Mouse (Mus musculus) urinary bladder, postnatal 25 days (tissue): ENCODE results near the gene Dnajb1.

Experiments used
- DNase-seq: peaks from one replicate; pipeline ENCODE4 v3.0.0; 2022; ENCODE audit warnings: low spot score

Gene Dnajb1

DNA sequence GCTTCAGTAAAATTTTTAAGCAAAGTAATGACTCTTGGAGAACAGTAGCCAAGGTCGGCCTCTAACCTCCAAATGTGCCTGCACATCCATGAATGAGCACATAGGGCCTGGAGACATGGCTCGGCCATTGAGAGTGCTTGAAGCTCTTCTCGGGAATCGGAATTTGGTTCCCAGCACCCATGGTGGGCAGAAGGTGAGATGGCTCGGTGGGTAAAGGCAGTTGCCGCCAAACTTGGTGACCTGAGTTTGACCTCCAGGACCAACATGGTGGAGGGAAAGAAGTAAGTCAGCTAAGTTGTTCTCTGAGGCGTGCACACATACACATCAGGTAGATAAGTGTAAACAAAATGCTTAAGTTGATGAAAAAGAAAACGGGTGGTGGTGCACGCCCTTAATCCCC, 48.0 kb downstream of the Dnajb1 start:
- DNase-seq: no peak

- no peak for DNase-seq
These were observed 48.7 kb downstream of the Dnajb1 start for GRCm38 (mm10) chr8:83656484-83657246.

DNA sequence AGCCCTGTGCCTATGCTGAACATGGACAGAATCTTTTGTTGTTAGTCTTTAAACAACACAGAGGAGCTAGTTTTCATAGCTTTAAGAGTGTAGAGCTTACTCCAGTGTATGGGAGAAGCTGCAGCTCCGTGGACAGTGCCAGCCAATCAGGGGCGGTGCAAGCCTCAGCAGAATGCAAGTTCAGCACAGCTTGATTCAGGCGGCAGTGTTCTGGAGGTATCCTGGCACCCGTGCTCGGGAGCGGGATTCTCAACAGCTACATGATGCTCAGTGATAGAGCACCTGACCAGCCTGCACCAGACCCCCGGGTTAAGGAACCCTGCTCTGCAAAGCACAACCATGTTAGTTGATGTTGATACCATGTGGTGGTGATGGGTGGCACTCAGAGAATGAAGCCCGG, 52.6 kb downstream of the Dnajb1 start:
- no peak for DNase-seq

- no peak for DNase-seq
These were observed 53.1 kb downstream of the Dnajb1 start for GRCm38 (mm10) chr8:83660995-83661680.
